Mouse (Mus musculus) myocyte (in vitro differentiated cells): ENCODE measurements around the gene Cmtm2b.

ENCODE experiments used
- E2F4 ChIP-seq: IDR thresholded peaks from one replicate; pipeline ENCODE4 v1.6.1; 2011; ENCODE audit warnings: mild to moderate bottlenecking, control low read depth, moderate library complexity; ENCODE audit not compliant: insufficient read depth
- POLR2A ChIP-seq: IDR thresholded peaks from one replicate; pipeline ENCODE4 v1.6.1; 2011; ENCODE audit warnings: low read depth, mild to moderate bottlenecking, control low read depth, moderate library complexity; ENCODE audit not compliant: insufficient read length
- TCF3 ChIP-seq: IDR thresholded peaks from one replicate; pipeline ENCODE4 v1.6.1; 2011; ENCODE audit warnings: low read depth, control low read depth; ENCODE audit not compliant: insufficient read length
- USF1 ChIP-seq: IDR thresholded peaks from one replicate; pipeline ENCODE4 v1.6.1; 2011; ENCODE audit warnings: low read depth, mild to moderate bottlenecking, control low read depth, moderate library complexity

GRCm38 (mm10) chr8:104334196-104334595 is 12.2 kb downstream of the Cmtm2b start:
- TF ChIP-seq POLR2A (no peak), USF1 (no peak), TCF3 (no peak), E2F4 (no peak)
